ENCODE assay signal across 9 mouse cellular contexts in genomic region chr17:31905201-31905790, GRCm38 (mm10). TPM values are rescaled to one million over a fixed set of nuclear protein-coding genes. Genes with fewer than 3 reads are reported as not detected.
DNase-seq lines count a peak whose midpoint lies in the region; ATAC-seq lines count a peak whose summit lies in the region.
"Had no signal": no experiment of that assay in that cellular context is flagged by ENCODE, and none has a peak within 500 bp of the region (broad histone marks: within the 10 kb centered on the region; RNA-seq: fewer than 3 reads in every experiment).

No protein-coding gene starts in this region.

- H3K4me1 ChIP-seq in heart, embryonic 12.5 days (replicated peaks) = peaks cover 28% of the 10 kb centered on the region
- peaks cover 38% of the 10 kb centered on the region for H3K4me1 ChIP-seq in liver, embryonic 12.5 days

- ATAC-seq in heart, embryonic 12.5 days (ENCODE audit: insufficient number of reproducible peaks, low FRiP score) = no peak
- ATAC-seq in liver, embryonic 12.5 days = no peak

- no peaks in the 10 kb centered on the region for H3K27me3 ChIP-seq in heart, embryonic 12.5 days (replicated peaks)
- H3K27me3 ChIP-seq in liver, embryonic 12.5 days (replicated peaks) = no peaks in the 10 kb centered on the region

- peak overlapping the region; percentile 71 for H3K27ac ChIP-seq in heart, embryonic 12.5 days (ENCODE audit: poor library complexity, severe bottlenecking)
- peak overlapping the region; percentile 43; the same call in 1 of the 2 replicates for H3K27ac ChIP-seq in liver, embryonic 12.5 days

- H3K36me3 ChIP-seq in heart, embryonic 12.5 days = no peaks in the 10 kb centered on the region
- H3K36me3 ChIP-seq in liver, embryonic 12.5 days = no peaks in the 10 kb centered on the region
- H3K36me3 ChIP-seq: G1E had no signal

- H3K4me3 ChIP-seq in heart, embryonic 12.5 days = no peak overlapping the region
- no peak overlapping the region for H3K4me3 ChIP-seq in liver, embryonic 12.5 days

- 81% methylated on average over 9 of the region's 9 CpGs for WGBS in heart, embryonic 12.5 days
- 51% methylated on average over 9 of the region's 9 CpGs for WGBS in liver, embryonic 12.5 days (ENCODE audit: insufficient replicate concordance)

- H3K9me3 ChIP-seq in heart, embryonic 12.5 days (replicated peaks) = no peaks in the 10 kb centered on the region
- no peaks in the 10 kb centered on the region for H3K9me3 ChIP-seq in liver, embryonic 12.5 days (replicated peaks)
- H3K9me3 ChIP-seq: G1E had no signal

- H3K9ac ChIP-seq in heart, embryonic 12.5 days = no peak overlapping the region
- H3K9ac ChIP-seq in liver, embryonic 12.5 days = no peak overlapping the region

- H3K4me2 ChIP-seq in heart, embryonic 12.5 days = no peak overlapping the region; the same call in 1 of the 2 replicates
- peak overlapping the region; percentile 9 for H3K4me2 ChIP-seq in liver, embryonic 12.5 days

- DNase-seq in heart, adult 18-20 months = no peak
- DNase-seq in right cerebral cortex, postnatal 4 days = peak; percentile 1
- DNase-seq in right cerebral cortex, adult 18-20 months = no peak
- peak; percentile 43 for DNase-seq in thymus, postnatal 25 days
- DNase-seq in frontal cortex, adult 2 months (ENCODE audit: extremely low spot score in 1 of 2, low spot score in 1 of 2) = no peak
- no peak for DNase-seq in right cerebral cortex, postnatal 14 days

RNA-seq across cellular contexts. Expression of gene Sik1, which starts 49.7 kb away (rescaled TPM):
- polyA plus RNA-seq in heart, embryonic 12.5 days (2016; fragmentation: Nextera tagmentation; extraction: Ambion mirVana) = 23.3 and 24.3 TPM in 2 replicates
- total RNA-seq in heart, adult 18-20 months (2021) = 10 to 100 TPM; 50.5 to 54.1 TPM
- polyA plus RNA-seq in liver, embryonic 12.5 days (2016; fragmentation: Nextera tagmentation; extraction: Ambion mirVana) = 5.9 and 7.0 TPM in 2 replicates
- polyA plus RNA-seq in frontal cortex, adult 2 months (2012; rRNA removed) = 14.1 and 18.7 TPM in 2 replicates

Comparison
In these comparisons a context has a peak if more than half of its experiments do, and no peak if none do; other contexts are left out.
1. DNase-seq: peak in right cerebral cortex, postnatal 4 days (single experiment) and thymus, postnatal 25 days (single experiment); none in heart, adult 18-20 months (0 of 2), right cerebral cortex, adult 18-20 months (single experiment), frontal cortex, adult 2 months (0 of 2) and right cerebral cortex, postnatal 14 days (single experiment).